Mouse (Mus musculus) embryonic facial prominence, embryonic 15.5 days (tissue): ENCODE data around the gene Spen. TPM values are rescaled to one million over a fixed set of nuclear protein-coding genes. Genes with fewer than 3 reads are reported as not detected.

Experiments used
- ATAC-seq: fragments of 200-750 bp; cut with Nextera tagmentation; 2 replicates; pipeline ENCODE4 v1.8.0; 2017; ENCODE audit warnings: low read depth, moderate TSS enrichment; ENCODE audit not compliant: insufficient number of reproducible peaks, low FRiP score, low TSS enrichment
- H3K27ac ChIP-seq: fragments of 300-500 bp; sonication (generic); replicated peaks from 2 replicates; pipeline ENCODE4 v1.5.1; 2015; ENCODE audit warnings: mild to moderate bottlenecking, inconsistent platforms
- H3K27me3 ChIP-seq: fragments of 300-500 bp; sonication (generic); 2 replicates; pipeline ENCODE4 v1.6.1; 2015; ENCODE audit warnings: inconsistent platforms
- H3K36me3 ChIP-seq: fragments of 300-500 bp; sonication (generic); 2 replicates; pipeline ENCODE4 v1.6.1; 2015; ENCODE audit warnings: mild to moderate bottlenecking, inconsistent platforms
- H3K4me1 ChIP-seq: fragments of 300-500 bp; sonication (generic); 2 replicates; pipeline ENCODE4 v1.6.1; 2015; ENCODE audit warnings: inconsistent platforms
- H3K4me2 ChIP-seq: fragments of 300-500 bp; sonication (generic); replicated peaks from 2 replicates; pipeline ENCODE4 v1.6.1; 2015; ENCODE audit warnings: mild to moderate bottlenecking, inconsistent platforms
- H3K4me3 ChIP-seq: fragments of 300-500 bp; sonication (generic); replicated peaks from 2 replicates; pipeline ENCODE4 v1.5.1; 2015; ENCODE audit warnings: mild to moderate bottlenecking, inconsistent platforms
- H3K9ac ChIP-seq: fragments of 300-500 bp; sonication (generic); 2 replicates; pipeline ENCODE4 v1.6.1; 2015; ENCODE audit warnings: inconsistent platforms
- H3K9me3 ChIP-seq: fragments of 300-500 bp; sonication (generic); replicated peaks from 2 replicates; pipeline ENCODE4 v1.6.1; 2016; ENCODE audit warnings: inconsistent platforms
- WGBS: fragments of 180-500 bp; shearing (Covaris S2); methylation state at CpG from one replicate; pipeline ENCODE4 v1.1.7; 2015; 5-methylcytosine and 5-hydroxymethylcytosine counted together
- polyA plus RNA-seq: library from polyadenylated mRNA; unstranded; fragments of >200 nt; fragmentation: Nextera tagmentation; extraction: Ambion mirVana; gene quantifications from 2 replicates; pipeline ENCODE4 v1.2.1, GENCODE M21; 2015

Spen gene
- 10.8 and 10.9 TPM in 2 replicates for polyA plus RNA-seq

DNA sequence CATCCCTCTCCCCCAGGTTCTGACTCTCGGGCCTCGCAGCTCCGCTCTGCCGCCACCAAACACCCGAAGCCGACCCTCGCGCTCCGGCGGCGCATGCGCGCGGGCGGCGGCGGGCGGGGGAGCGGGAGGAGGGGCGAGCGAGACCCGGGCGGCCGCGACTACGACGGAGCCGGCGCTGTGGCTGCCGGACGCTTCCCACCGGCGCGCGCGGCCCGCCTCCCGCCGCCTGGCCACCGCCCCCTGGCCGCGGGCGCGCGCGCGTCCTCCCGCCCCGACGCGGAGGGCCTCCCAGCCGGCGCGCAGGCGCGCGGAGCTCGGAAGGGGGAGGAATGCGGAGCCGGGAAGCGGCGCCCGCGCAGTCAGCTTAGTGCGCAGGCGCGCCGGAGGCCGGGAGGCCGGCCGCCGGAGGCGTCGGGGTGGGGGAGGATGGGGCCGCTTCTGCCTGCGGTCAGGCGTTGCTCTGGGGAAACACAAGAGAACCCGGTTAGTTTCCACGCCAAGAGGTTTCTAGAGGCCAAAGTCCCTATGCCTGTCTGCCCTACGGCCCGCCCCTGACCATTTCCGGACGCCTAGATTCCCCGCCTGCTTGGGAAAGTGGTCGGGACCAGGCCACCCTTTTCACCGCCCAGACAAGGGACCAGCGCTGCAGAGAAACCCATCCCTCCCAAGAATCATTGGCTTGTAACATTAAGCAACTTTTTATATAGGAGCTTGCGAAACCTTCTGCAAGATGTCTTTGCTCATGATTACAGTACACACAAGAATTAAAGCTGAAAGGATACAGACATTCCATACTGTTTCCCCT lies at the start of gene Spen:
Gene Spen (minus strand): TSS at position 190 of the 805 bp plus-strand sequence.
- WGBS, result under 1% methylated on average over 84 of the region's 88 CpGs
- H3K9ac ChIP-seq, result peak within 1 kb of the TSS; percentile 95
- H3K4me1 ChIP-seq, result peaks cover 22% of the 10 kb centered on the region
- H3K9me3 ChIP-seq, result no peaks in the 10 kb centered on the region
- peak within 1 kb of the TSS; percentile 86 for H3K4me3 ChIP-seq
- H3K27me3 ChIP-seq, result no peaks in the 10 kb centered on the region
- H3K27ac ChIP-seq, result peak within 1 kb of the TSS; percentile 97
- peak within 1 kb of the TSS; percentile 88 for H3K4me2 ChIP-seq
- H3K36me3 ChIP-seq, result no peaks in the 10 kb centered on the region
- ATAC-seq, result peak; percentile 93

DNA sequence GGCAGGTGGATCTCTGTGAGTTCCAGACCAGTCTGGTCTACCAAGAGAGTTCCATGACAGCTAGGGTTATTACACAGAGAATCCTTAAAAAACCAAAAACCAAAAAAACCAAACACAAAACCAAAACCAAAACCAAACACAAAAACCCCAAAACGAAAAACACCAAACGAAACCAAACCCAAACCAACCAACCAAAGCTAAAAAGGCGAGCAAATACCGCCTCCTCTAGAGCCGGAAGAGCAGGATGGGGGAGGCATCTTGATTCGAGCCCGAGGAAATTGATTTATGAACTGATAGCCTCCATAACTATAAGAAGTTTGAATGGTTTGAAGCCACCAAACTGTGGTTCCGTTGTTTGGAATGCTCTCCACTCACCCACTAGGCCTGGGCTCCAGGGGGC lies 45.5 kb upstream of the Spen start:
- Histone ChIP-seq H3K36me3 (peaks cover 27% of the 10 kb centered on the region), H3K4me1 (no peaks in the 10 kb centered on the region), H3K27ac (no peak overlapping the region), H3K9me3 (no peaks in the 10 kb centered on the region), H3K4me3 (no peak overlapping the region), H3K4me2 (no peak overlapping the region), H3K9ac (no peak overlapping the region), H3K27me3 (no peaks in the 10 kb centered on the region)
- no peak for ATAC-seq
- WGBS, result 89% methylated on average over 8 of the region's 8 CpGs

DNA sequence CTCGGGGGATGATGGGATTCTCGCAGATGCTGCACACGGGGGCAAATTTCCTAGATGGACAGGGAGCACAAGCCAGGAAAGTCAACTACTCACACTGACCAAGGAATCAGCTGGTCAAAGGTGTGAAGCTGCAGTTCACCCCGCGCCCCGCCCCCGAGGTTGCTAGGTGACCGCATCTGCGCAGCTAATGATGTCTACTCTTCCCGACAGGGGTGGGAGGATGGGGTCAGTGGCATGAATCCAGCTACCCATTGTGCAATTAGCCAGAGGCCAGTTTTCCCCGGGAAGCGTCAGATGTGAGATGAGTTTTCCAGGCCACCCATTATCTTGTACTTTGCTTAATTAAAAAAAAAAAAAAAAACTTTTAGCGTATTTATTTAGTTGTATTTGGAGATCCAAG lies 42.7 kb upstream of the Spen start:
- Histone ChIP-seq H3K27me3 (no peaks in the 10 kb centered on the region), H3K9me3 (no peaks in the 10 kb centered on the region), H3K4me2 (no peak overlapping the region), H3K9ac (no peak overlapping the region), H3K27ac (no peak overlapping the region), H3K4me1 (no peaks in the 10 kb centered on the region), H3K36me3 (peaks cover 44% of the 10 kb centered on the region), H3K4me3 (no peak overlapping the region)
- WGBS, result 89% methylated on average over 13 of the region's 13 CpGs
- ATAC-seq, result no peak

DNA sequence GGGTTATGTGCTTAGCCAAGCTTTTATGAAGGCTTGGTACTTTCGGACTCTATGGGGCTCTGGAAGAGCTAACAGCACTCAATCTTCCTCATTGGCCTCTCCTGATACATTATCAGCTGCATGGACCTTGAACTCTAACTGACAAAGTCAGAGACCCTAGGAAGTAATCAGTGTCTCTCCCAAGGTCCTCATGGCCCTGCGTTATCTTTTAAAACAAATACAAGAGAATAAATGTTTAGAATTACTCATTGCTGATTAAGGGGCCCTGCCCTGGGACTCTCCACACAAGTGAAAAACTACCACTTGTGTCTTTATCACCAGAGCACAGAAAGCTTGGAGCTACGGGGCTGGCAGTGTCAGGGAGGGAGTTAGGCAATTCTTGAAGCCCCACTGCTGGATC lies 40.4 kb upstream of the Spen start:
- no peaks in the 10 kb centered on the region for H3K27me3 ChIP-seq
- WGBS, result 88% methylated on average over 3 of the region's 3 CpGs
- peaks cover 5% of the 10 kb centered on the region for H3K4me1 ChIP-seq
- H3K9me3 ChIP-seq, result no peaks in the 10 kb centered on the region
- H3K36me3 ChIP-seq, result peaks cover 39% of the 10 kb centered on the region
- H3K4me2 ChIP-seq, result no peak overlapping the region
- no peak overlapping the region for H3K9ac ChIP-seq
- H3K4me3 ChIP-seq, result no peak overlapping the region
- no peak overlapping the region for H3K27ac ChIP-seq
- no peak for ATAC-seq

DNA sequence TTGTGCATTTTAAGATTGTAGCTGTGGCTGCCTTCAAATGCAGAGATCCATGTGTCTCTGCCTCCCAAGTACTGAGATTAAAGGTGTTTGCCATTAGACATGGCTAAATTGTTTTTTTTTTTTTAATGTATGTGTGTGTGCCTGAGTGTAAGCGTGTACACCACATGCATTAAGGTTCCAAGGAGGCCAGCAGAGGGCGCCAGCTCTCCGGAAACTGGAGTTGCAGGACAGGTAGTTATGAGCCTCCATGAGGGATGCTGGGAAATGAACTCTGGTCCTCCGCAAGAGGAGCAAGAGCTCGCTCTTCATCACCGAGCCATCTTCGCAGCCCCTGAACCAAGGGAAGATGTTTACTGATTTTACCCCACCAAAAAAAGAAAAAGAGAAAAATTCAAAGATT lies 38.5 kb upstream of the Spen start:
- H3K4me3 ChIP-seq, result no peak overlapping the region
- no peak overlapping the region for H3K4me2 ChIP-seq
- H3K36me3 ChIP-seq, result peaks cover 33% of the 10 kb centered on the region
- H3K27ac ChIP-seq, result no peak overlapping the region
- H3K9me3 ChIP-seq, result no peaks in the 10 kb centered on the region
- 96% methylated on average over 7 of the region's 7 CpGs for WGBS
- no peaks in the 10 kb centered on the region for H3K27me3 ChIP-seq
- H3K9ac ChIP-seq, result no peak overlapping the region
- ATAC-seq, result no peak
- peaks cover 5% of the 10 kb centered on the region for H3K4me1 ChIP-seq

DNA sequence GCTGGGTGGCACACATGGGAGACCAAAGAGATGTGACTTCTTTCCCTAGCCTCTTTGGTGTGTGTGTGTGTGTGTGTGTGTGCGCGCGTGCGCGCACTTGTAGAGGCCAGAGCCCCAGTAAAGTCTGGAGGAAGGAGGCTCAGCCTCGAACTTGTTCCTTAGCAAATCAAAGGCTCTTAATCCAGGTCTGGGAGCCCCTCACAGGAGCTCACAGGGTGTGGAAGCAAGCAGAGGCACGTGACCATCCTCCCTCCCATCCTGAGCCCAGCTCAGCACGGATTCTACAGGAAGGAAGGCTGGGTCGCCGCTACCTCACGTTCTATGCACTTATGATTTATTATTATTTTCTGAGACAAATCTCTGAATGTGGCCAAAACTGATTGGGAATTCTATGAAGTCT lies 38.0 kb upstream of the Spen start:
- no peak overlapping the region for H3K9ac ChIP-seq
- no peak overlapping the region for H3K27ac ChIP-seq
- whole genome bisulfite sequencing, result 84% methylated on average over 11 of the region's 11 CpGs
- no peak overlapping the region for H3K4me2 ChIP-seq
- H3K4me3 ChIP-seq, result no peak overlapping the region
- H3K36me3 ChIP-seq, result peaks cover 33% of the 10 kb centered on the region
- no peaks in the 10 kb centered on the region for H3K27me3 ChIP-seq
- H3K9me3 ChIP-seq, result no peaks in the 10 kb centered on the region
- H3K4me1 ChIP-seq, result peaks cover 5% of the 10 kb centered on the region
- no peak for ATAC-seq

DNA sequence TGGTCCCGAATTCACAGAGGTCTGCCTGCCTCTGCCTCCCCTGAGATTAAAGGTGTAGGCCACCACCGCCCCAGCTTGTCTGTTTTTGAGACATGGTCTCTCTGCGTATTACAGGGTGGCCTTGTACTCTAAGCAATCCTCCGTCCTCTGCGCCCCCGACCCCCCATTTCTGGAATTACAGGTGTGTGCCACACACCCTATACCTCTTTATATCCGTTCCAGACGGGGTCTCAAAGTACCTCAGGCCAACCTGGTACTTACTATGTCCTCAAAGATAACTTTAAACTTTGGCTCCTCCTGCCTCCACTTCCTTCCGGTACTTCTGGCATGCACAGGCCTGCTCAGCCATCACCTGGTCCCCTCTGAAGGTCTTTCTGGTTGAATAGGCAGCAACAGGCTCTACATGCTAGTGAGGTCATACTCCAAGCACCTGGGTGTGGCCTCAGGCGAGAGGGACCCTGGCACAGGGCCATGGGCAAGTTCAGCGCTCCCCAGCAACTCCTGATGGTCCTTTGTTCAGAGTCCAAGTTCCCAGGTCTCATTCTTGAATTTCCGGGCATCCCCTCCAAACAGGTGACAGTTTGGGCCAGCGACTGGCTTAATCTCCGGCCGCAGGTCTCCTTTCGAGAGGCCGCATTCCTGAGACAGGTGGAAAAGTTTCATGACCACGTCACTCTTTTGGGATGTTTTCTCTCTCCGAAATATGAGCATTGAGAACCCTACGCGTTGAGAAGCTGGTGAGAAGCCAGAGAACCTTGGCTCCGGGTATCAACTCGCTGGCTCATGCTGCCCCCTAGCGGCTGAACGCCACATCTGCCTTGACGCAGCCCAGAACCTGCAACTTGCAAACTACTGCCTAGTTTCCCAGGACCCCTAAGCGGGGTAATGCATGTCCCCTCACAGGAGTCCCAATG lies 36.6 kb upstream of the Spen start:
- peaks cover 5% of the 10 kb centered on the region for H3K4me1 ChIP-seq
- no peaks in the 10 kb centered on the region for H3K27me3 ChIP-seq
- H3K4me3 ChIP-seq, result no peak overlapping the region; the same call in 1 of the 2 replicates
- H3K27ac ChIP-seq, result 0 out of 2 replicates have a peak overlapping the region, but pooled peaks have one; percentile 8
- peak; percentile 45; the same call in 1 of the 2 replicates for ATAC-seq
- H3K36me3 ChIP-seq, result peaks cover 23% of the 10 kb centered on the region
- WGBS, result 34% methylated on average over 27 of the region's 27 CpGs
- H3K4me2 ChIP-seq, result peak overlapping the region; percentile 43
- H3K9ac ChIP-seq, result no peak overlapping the region; the same call in 1 of the 2 replicates
- no peaks in the 10 kb centered on the region for H3K9me3 ChIP-seq

DNA sequence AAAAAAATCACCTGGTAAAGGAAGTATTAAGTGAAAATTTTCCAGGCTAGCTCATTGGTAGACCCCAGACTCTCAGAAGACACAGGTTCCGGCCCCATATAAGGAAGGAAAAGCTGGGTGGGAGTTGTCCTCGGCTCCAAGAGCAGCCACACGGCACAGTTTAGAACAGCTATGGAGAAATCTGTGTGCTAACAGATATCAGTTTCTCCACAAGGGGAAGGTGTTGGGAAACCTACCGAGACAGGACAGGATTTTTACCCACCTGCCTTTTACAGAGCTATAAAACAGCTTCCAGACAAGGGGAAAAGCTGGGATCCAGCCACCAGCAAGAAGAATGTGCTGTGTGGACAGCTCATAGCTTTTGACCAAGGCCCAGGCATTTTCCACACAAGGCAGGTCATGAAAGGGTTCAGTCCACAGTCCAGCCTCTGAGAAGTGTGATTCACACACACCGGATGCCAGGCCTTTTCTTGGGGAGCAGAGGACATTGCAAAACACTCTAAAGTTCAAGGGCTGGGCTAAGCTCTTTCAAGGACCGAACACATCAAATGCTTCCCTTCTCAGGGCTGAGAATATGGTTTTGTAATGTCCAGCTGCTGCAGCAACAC lies 35.1 kb upstream of the Spen start:
- Histone ChIP-seq H3K4me3 (no peak overlapping the region), H3K27me3 (no peaks in the 10 kb centered on the region), H3K9me3 (no peaks in the 10 kb centered on the region), H3K4me2 (no peak overlapping the region), H3K9ac (no peak overlapping the region), H3K4me1 (peaks cover 5% of the 10 kb centered on the region), H3K27ac (0 out of 2 replicates have a peak overlapping the region, but pooled peaks have one; percentile 41), H3K36me3 (peaks cover 15% of the 10 kb centered on the region)
- WGBS, result 55% methylated on average over 6 of the region's 6 CpGs
- ATAC-seq, result no peak

DNA sequence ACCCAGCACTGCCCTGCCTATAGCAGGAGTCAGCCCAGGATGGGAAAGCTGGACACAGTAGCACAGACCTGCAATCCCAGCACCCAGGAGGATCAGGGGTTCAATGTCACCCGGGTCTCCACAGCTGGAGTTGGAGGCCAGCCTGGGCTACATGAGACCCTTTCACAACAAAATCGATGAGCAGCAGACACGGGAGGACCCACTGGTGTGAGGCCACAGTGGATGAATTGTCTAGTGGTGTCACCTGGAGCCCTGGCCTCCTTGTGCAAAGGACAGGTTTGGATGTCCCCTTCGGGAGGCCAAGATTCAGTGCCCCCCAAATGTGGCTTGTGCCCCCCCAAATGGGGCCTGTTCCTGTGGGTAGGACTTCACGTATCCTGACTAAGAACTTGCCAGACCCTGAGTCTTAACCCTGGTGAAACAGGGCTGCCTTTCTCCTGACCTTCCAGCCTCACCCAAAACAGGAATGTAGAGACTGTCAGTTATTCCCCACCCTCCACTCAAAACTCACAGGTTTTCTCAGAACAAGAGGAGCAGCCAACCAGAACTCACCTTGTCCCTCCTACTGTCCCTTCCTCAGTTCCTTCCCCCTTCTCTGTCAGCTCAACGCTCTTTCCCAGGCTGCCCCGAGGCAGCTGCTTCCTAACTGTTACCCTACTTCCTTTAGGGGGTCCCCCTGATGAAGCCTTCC lies 34.4 kb upstream of the Spen start:
- H3K27ac ChIP-seq, result 0 out of 2 replicates have a peak overlapping the region, but pooled peaks have one; percentile 41
- ATAC-seq, result no peak
- no peak overlapping the region for H3K9ac ChIP-seq
- H3K9me3 ChIP-seq, result no peaks in the 10 kb centered on the region
- H3K4me3 ChIP-seq, result no peak overlapping the region
- no peak overlapping the region for H3K4me2 ChIP-seq
- no peaks in the 10 kb centered on the region for H3K27me3 ChIP-seq
- 72% methylated on average over 7 of the region's 7 CpGs for WGBS
- peaks cover 5% of the 10 kb centered on the region for H3K4me1 ChIP-seq
- peaks cover 12% of the 10 kb centered on the region for H3K36me3 ChIP-seq

DNA sequence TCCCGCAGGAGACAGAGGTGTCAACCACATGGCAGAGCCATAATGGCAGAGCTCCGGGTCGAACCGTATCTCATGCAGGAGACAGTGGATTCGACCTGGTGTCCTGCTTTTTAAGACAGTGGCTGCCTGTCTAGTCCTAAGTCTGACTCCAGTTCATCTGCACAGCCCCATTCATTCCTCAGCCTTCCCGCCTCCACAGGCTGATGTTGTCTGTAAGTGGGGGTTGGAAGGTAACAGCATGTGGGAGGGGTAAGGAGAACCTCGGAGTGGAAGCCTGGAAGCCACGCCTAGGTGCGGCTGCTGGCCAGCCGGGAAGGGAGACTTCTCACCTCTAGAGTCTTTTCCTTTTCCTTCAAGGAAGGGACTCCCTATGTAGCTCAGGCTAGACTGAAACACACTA lies 33.5 kb upstream of the Spen start:
- no peak overlapping the region for H3K4me2 ChIP-seq
- H3K36me3 ChIP-seq, result 0 out of 2 replicates have a peak, but pooled peaks cover 3% of the 10 kb centered on the region
- WGBS, result 68% methylated on average over 10 of the region's 10 CpGs
- H3K27me3 ChIP-seq, result no peaks in the 10 kb centered on the region
- no peak for ATAC-seq
- H3K27ac ChIP-seq, result no peak overlapping the region
- H3K9me3 ChIP-seq, result no peaks in the 10 kb centered on the region
- H3K4me3 ChIP-seq, result no peak overlapping the region
- H3K9ac ChIP-seq, result no peak overlapping the region
- H3K4me1 ChIP-seq, result peaks cover 5% of the 10 kb centered on the region
